17 mouse cellular contexts compared by ENCODE assay signal in the genomic region with DNA sequence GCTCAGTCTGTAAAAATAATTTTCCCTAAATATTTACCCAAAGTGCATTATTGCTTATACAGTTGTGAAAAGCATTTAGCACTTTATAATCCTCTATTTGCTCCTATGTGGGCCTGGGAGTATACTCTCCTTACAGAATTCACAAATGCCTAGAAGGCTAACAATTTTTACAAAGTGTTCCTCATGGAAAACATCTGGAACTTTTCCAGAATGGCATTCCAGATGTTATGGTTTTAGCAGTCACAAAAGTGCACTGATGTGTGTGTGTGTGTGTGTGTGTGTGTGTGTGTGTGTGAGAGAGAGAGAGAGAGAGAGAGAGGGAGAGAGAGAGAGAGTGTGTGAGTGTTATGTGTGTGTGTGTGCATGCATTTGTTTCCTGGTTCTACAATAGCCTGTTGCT.
"Had no signal": no experiment of that assay in that cellular context is flagged by ENCODE, and none has a peak within 500 bp of the region (broad histone marks: within the 10 kb centered on the region; RNA-seq: fewer than 3 reads in every experiment).

No protein-coding gene starts in this region.

- H3K9ac ChIP-seq: kidney, embryonic 15.5 days; liver, embryonic 13.5 days; liver, postnatal 0 days; neural tube, embryonic 13.5 days had no signal

- H3K4me1 ChIP-seq: liver, embryonic 13.5 days; midbrain, embryonic 10.5 days had no signal

- ATAC-seq: intestine, embryonic 16.5 days; liver, postnatal 0 days had no signal

- H3K9me3 ChIP-seq: kidney, embryonic 15.5 days; liver, embryonic 13.5 days; midbrain, embryonic 10.5 days; neural tube, embryonic 13.5 days had no signal

- H3K36me3 ChIP-seq: kidney, embryonic 15.5 days; liver, embryonic 13.5 days; midbrain, embryonic 10.5 days; neural tube, embryonic 13.5 days had no signal

- H3K27me3 ChIP-seq: kidney, embryonic 15.5 days; liver, embryonic 13.5 days; neural tube, embryonic 13.5 days had no signal

- H3K27ac ChIP-seq: kidney, embryonic 15.5 days; left cerebral cortex, adult 2 months; liver, embryonic 13.5 days; midbrain, embryonic 10.5 days; neural tube, embryonic 13.5 days had no signal

- DNase-seq: kidney, adult 2 months; kidney, postnatal 14 days; liver; liver, embryonic 13.5 days; liver, postnatal 0 days; lung, postnatal 36 days; midbrain, embryonic 14.5 days; retina, postnatal 1 day; right cerebral cortex, postnatal 4 days; spleen, adult 18-20 months; thymus, adult 18-20 months; thymus, postnatal 14 days had no signal

- H3K4me3 ChIP-seq: kidney, embryonic 15.5 days; left cerebral cortex, adult 2 months; liver, embryonic 13.5 days; midbrain, embryonic 10.5 days; neural tube, embryonic 13.5 days had no signal

- H3K4me2 ChIP-seq: kidney, embryonic 15.5 days; liver, embryonic 13.5 days; neural tube, embryonic 13.5 days had no signal
